Mouse (Mus musculus): Measurements from ENCODE around the gene Islr2. TPM values are rescaled to one million over a fixed set of nuclear protein-coding genes. Genes with fewer than 3 reads are reported as not detected.

Gene Islr2
- polyA plus RNA-seq, 1 experiment from 2014 or later, result 1.3 TPM

DNA sequence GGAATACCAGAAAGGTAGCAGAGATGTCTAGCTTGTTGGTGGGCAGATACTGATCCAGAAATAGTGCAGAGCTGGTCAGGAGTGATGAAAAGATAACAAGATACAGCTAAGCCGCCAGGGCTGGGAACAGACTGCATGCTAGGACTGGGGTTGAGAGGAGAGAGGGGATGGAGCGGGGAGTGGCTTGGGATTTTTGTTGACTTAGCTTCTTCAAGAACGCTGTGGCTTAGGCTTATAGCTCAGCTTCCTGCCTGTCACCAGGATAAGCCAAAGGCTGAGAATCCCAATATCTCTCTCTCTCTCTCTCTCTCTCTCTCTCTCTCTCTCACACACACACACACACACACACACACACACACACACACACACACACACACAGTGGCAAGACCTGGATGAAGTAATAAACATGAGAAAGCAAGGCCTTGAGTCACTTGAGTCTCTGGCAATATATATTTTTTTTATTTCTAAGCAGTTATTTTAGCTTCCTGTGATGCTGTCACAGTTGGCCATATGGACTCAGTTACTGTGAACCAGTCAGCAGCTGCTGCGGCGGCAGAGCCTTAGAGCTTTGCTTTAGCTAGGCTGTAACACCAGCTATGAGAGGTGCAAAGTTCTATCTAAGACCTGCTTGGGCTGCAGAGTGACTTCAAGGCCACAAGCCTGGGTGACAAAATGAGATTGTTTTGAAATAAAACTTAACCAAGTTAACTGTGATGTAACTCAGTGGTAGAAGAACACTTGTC lies 28.2 kb downstream of the Islr2 start:
- no peaks in the 10 kb centered on the region for H3K9me3 ChIP-seq
- H3K27me3 ChIP-seq (replicated peaks), result no peaks in the 10 kb centered on the region
- no peaks in the 10 kb centered on the region for H3K4me1 ChIP-seq (replicated peaks)
- no peaks in the 10 kb centered on the region for H3K36me3 ChIP-seq
- peak; percentile 63; the same call in 1 of the 2 replicates for ATAC-seq
- no peak overlapping the region for H3K4me2 ChIP-seq (replicated peaks)
- no peak overlapping the region for H3K4me3 ChIP-seq (replicated peaks)
- peak overlapping the region; percentile 40; the same call in 1 of the 2 replicates for H3K27ac ChIP-seq
- 29% methylated on average over 5 of the region's 5 CpGs for WGBS
- H3K9ac ChIP-seq, result no peak overlapping the region

DNA sequence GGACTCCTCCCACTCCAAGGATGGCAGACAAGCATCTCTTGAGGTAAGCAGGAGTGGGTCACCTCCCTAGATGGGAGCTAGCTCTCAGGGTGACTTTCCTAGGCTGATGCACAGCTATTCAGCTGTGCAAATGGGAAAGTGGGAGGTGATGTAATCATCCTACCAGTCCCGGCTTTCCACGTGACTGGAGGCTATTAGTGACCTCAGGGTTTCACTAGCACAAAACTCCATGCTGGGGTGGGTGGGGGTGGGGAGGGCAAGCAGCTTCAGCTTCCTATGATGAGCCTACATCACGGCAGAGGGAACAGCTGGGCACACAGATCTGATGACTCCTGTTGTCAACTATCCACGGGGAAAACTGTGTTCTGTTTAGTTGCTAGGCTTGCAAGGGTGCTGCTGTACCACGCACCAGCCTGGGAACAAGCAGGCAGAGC lies 29.3 kb downstream of the Islr2 start:
- Histone ChIP-seq H3K36me3 (no peaks in the 10 kb centered on the region), H3K27ac (no peak overlapping the region), H3K4me3 (replicated peaks) (no peak overlapping the region), H3K9me3 (no peaks in the 10 kb centered on the region), H3K4me1 (replicated peaks) (no peaks in the 10 kb centered on the region), H3K27me3 (replicated peaks) (no peaks in the 10 kb centered on the region), H3K9ac (no peak overlapping the region), H3K4me2 (replicated peaks) (no peak overlapping the region)
- peak; percentile 39; the same call in 1 of the 2 replicates for ATAC-seq
- 37% methylated on average over 5 of the region's 5 CpGs for WGBS

DNA sequence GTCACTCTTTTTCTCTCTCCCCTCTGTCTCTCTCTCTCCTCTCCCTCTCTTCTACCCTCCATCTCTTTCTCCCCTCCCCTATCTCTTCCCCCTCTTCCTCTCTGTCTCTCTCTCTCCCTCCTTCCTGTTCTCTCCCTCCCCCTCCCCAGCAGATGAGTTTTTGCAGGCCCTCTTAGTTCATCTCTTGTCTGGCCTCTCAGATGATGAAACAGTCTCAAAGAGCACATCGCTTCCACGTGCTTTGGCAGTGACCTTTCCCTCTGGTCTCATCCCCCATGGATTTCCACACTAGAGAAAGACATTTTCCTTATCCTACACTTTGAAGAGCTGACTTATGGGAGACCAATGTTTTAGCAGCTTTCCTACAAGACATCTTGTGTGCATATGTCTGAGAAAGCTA lies 31.3 kb downstream of the Islr2 start:
- no peaks in the 10 kb centered on the region for H3K27me3 ChIP-seq (replicated peaks)
- no peaks in the 10 kb centered on the region for H3K36me3 ChIP-seq
- H3K4me2 ChIP-seq (replicated peaks), result no peak overlapping the region
- H3K4me3 ChIP-seq (replicated peaks), result no peak overlapping the region
- H3K9ac ChIP-seq, result no peak overlapping the region
- peaks cover 4% of the 10 kb centered on the region; the same call in 1 of the 2 replicates for H3K4me1 ChIP-seq (replicated peaks)
- no peak overlapping the region for H3K27ac ChIP-seq
- no peak for ATAC-seq
- WGBS, result 55% methylated on average over 2 of the region's 2 CpGs
- H3K9me3 ChIP-seq, result no peaks in the 10 kb centered on the region

DNA sequence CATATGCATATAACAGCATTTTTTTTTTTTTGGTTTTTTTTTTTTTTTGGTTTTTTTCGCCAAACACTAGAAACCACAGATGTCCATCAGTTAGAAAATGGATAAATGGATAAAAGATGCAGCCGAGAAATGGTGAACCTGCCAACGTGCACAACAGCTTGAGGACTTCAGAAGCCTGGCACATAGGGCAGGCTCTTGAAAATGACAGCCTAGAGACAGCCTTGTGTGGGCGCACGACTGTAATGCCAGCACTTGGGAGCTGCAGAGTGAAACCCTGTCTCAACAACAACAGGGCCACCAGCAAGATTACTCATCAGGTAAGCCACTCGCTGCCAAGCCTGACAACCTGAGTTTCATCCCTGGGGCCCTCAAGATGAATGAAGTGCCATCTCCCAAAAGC lies 34.7 kb downstream of the Islr2 start:
- no peak for ATAC-seq
- WGBS, result 84% methylated on average over 6 of the region's 6 CpGs
- Histone ChIP-seq H3K9me3 (no peaks in the 10 kb centered on the region), H3K27ac (no peak overlapping the region), H3K9ac (no peak overlapping the region), H3K4me2 (replicated peaks) (no peak overlapping the region), H3K27me3 (replicated peaks) (no peaks in the 10 kb centered on the region), H3K4me1 (replicated peaks) (peaks cover 4% of the 10 kb centered on the region; the same call in 1 of the 2 replicates), H3K36me3 (no peaks in the 10 kb centered on the region), H3K4me3 (replicated peaks) (no peak overlapping the region)

DNA sequence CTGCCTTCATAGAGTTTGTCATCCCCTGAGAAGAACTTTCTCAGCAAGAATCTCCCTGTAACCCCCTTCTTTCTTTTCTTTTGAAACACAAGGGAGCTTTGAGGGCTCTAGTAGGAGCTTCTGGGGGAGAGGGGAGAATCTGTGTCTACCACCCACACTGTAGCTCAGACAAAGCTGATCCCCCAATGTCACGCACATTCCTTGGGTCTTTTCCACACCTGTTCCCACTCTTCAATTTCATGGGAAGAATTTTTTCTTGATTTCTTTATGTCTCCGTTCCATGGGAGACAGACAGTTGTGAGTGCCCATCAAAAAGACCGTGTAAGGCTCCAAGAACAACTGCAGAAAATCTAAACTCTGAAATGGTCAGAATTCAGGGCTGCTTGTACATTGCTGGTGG lies 35.2 kb downstream of the Islr2 start:
- H3K4me1 ChIP-seq (replicated peaks), result peaks cover 4% of the 10 kb centered on the region; the same call in 1 of the 2 replicates
- H3K27me3 ChIP-seq (replicated peaks), result no peaks in the 10 kb centered on the region
- H3K4me3 ChIP-seq (replicated peaks), result no peak overlapping the region
- no peaks in the 10 kb centered on the region for H3K9me3 ChIP-seq
- H3K27ac ChIP-seq, result no peak overlapping the region
- 64% methylated on average over 3 of the region's 3 CpGs for WGBS
- H3K36me3 ChIP-seq, result no peaks in the 10 kb centered on the region
- H3K4me2 ChIP-seq (replicated peaks), result no peak overlapping the region
- no peak overlapping the region for H3K9ac ChIP-seq
- ATAC-seq, result no peak

DNA sequence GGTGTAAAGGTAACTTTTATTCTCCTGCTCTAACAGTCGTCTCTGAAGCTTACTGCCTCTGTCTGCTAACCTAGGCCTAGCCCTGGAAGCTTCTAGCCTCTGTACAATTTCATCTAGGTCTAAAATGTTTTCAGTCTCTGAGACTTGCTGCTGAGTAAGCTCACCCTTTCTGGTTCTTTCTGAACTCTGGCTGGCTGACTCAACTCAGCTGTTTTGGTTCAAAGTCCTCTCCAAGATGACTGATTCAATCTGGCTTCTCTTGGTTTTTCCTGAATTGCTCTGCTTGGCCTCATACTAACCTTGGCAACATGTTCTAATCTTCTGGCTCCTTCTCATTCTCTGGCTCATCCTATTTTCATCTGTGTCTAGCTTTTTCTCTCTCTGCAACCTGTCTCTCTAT lies 38.3 kb downstream of the Islr2 start:
- no peak overlapping the region for H3K9ac ChIP-seq
- no peaks in the 10 kb centered on the region for H3K27me3 ChIP-seq (replicated peaks)
- peaks cover 4% of the 10 kb centered on the region; the same call in 1 of the 2 replicates for H3K4me1 ChIP-seq (replicated peaks)
- ATAC-seq, result no peak
- H3K9me3 ChIP-seq, result no peaks in the 10 kb centered on the region
- H3K36me3 ChIP-seq, result no peaks in the 10 kb centered on the region
- 80% methylated on average over 1 of the region's 1 CpGs for WGBS
- H3K4me3 ChIP-seq (replicated peaks), result no peak overlapping the region
- H3K4me2 ChIP-seq (replicated peaks), result no peak overlapping the region
- H3K27ac ChIP-seq, result no peak overlapping the region

DNA sequence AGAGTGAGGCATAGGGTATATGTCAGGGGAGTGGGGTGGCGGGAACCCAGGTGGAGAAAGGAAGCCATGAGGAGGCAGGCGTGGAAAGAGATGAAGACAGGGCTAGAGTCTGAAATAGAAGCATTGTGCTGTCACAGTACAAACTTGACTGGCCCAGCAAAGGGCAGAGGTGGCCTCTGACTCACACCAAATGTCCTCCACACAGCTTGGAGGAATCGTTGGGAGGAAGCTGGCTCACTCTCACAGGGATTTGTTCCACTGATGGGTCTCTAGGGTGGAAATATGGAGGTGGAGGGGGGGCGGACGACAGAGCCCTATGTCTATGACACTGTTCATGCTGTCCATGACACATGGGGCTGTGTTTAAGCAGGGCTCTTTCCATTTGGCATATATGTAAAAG lies 41.0 kb downstream of the Islr2 start:
- ATAC-seq, result no peak
- H3K9me3 ChIP-seq, result no peaks in the 10 kb centered on the region
- peaks cover 10% of the 10 kb centered on the region for H3K4me1 ChIP-seq (replicated peaks)
- no peak overlapping the region for H3K4me2 ChIP-seq (replicated peaks)
- no peak overlapping the region for H3K4me3 ChIP-seq (replicated peaks)
- no peak overlapping the region for H3K27ac ChIP-seq
- no peaks in the 10 kb centered on the region for H3K27me3 ChIP-seq (replicated peaks)
- no peaks in the 10 kb centered on the region for H3K36me3 ChIP-seq
- 78% methylated on average over 5 of the region's 5 CpGs for WGBS
- no peak overlapping the region for H3K9ac ChIP-seq

DNA sequence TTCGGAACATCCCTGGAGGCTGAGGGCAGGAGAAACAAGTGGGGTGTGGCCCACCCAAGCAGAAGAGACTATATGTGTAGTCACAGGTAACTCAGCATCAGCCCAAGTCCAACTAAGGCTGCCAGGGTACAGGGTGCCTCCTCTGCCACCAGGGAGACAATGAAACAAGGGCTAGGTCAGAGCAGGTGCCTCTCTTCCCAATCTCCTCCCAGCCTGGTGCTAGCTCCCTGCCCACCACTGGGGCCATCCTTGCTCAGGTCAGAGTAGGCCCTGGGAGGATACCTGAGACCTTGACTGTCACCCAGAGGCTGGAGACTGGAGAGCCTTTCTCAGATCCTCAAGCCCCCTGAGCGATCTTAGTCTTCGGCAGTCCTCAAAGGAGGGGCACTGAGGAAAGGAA lies 41.9 kb downstream of the Islr2 start:
- Histone ChIP-seq H3K4me1 (replicated peaks) (peaks cover 18% of the 10 kb centered on the region), H3K9me3 (no peaks in the 10 kb centered on the region), H3K9ac (no peak overlapping the region), H3K36me3 (no peaks in the 10 kb centered on the region), H3K27me3 (replicated peaks) (no peaks in the 10 kb centered on the region), H3K4me2 (replicated peaks) (no peak overlapping the region), H3K27ac (no peak overlapping the region), H3K4me3 (replicated peaks) (no peak overlapping the region)
- no peak for ATAC-seq
- WGBS, result 85% methylated on average over 3 of the region's 3 CpGs

DNA sequence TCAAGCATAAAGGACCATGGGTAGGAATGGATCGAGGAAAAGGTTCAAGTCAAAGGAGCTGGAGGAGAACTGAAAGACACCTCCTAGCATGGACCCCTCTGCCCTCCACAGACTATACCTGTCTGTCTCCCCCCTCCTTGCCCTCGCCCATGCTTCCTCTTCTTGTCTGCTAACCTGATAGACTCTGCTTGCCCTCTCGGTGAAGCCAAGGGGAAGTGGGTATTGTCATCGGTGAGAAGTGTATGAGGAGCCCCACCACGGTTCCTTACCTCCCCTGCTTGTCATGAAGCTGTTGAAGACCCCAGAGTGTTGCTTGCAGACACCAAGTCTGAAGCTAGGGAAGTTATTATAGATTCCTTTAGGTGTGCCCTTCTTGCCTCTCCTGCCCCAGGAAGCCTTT lies 43.8 kb downstream of the Islr2 start:
- H3K27me3 ChIP-seq (replicated peaks), result no peaks in the 10 kb centered on the region
- H3K4me1 ChIP-seq (replicated peaks), result peaks cover 33% of the 10 kb centered on the region

DNA sequence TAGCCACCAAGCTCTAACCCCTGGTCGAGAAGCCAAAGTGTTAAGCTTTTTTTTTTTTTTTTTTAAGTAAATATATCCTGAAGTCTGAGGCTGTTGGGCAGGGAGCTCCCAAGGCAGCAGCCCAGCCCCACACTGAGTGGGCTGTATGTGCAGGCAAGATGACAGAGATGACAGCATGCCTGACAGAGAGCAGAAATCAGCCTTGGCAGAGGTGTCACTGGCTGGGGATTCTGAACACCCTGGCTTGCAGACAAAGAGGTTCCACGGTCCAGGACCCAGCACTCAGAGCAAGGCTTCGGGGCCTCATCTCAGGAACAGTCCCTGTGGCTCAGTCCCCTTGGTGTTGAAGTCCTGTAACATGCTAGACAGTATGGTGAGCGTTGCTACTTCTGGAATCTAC lies 44.3 kb downstream of the Islr2 start:
- ATAC-seq, result no peak
- H3K9me3 ChIP-seq, result no peaks in the 10 kb centered on the region
- 23% methylated on average over 4 of the region's 4 CpGs for WGBS

More for the DNA sequence above, 43.8 kb downstream of the Islr2 start:
- Histone ChIP-seq H3K9ac (no peak overlapping the region), H3K27ac (peak overlapping the region; percentile 96), H3K36me3 (no peaks in the 10 kb centered on the region), H3K4me3 (replicated peaks) (no peak overlapping the region), H3K4me2 (replicated peaks) (peak overlapping the region; percentile 65; the same call in 1 of the 2 replicates), H3K9me3 (no peaks in the 10 kb centered on the region)
- 77% methylated on average over 5 of the region's 5 CpGs for WGBS
- ATAC-seq, result no peak

DNA sequence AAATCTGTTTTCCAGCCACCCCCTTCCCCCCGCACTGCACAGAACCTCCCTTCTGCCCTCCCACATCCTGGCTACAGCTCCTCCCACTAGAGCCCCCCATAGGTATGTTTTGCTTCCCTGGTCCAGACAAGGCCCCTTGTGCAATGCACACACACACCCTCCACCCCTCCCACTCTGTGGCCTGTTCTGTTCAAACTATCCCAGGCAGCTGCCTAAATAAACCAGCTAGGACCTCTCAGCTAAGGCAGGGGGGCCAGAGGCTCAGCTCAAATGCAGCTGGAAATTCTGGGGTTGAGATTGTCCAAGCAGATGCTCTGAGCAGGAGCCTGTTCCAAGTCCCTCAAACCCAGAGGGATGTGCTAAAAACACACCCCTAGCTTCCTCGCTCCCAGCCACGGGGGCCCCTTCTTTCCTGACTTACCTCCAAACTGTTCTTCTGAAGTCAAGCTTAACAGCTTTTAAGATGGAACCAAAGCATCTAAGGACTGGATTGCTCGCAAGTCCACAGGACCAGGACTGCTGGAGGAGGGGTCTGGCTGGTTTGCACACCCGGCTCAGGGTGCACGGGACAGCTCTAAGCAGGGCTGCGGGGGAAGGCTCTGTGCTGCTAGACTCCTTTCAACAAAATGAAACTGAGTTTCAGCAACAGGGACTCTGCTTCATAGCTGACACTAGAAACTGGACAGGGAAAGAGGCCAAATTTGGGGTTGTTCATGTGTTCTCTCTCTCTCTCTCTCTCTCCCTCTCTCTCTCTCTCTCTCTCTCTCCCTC lies 45.4 kb downstream of the Islr2 start:
- Histone ChIP-seq H3K4me3 (replicated peaks) (peak overlapping the region; percentile 37), H3K27ac (peak overlapping the region; percentile 96), H3K27me3 (replicated peaks) (no peaks in the 10 kb centered on the region), H3K4me1 (replicated peaks) (peaks cover 44% of the 10 kb centered on the region), H3K9me3 (no peaks in the 10 kb centered on the region), H3K4me2 (replicated peaks) (peak overlapping the region; percentile 65), H3K36me3 (no peaks in the 10 kb centered on the region), H3K9ac (peak overlapping the region; percentile 49)
- ATAC-seq, result peak; percentile 89
- 24% methylated on average over 7 of the region's 7 CpGs for WGBS

More for the DNA sequence above, 44.3 kb downstream of the Islr2 start:
- peak overlapping the region; percentile 96 for H3K27ac ChIP-seq
- H3K4me1 ChIP-seq (replicated peaks), result peaks cover 37% of the 10 kb centered on the region
- H3K4me2 ChIP-seq (replicated peaks), result peak overlapping the region; percentile 65
- no peak overlapping the region for H3K9ac ChIP-seq
- H3K27me3 ChIP-seq (replicated peaks), result no peaks in the 10 kb centered on the region
- H3K4me3 ChIP-seq (replicated peaks), result no peak overlapping the region
- no peaks in the 10 kb centered on the region for H3K36me3 ChIP-seq

DNA sequence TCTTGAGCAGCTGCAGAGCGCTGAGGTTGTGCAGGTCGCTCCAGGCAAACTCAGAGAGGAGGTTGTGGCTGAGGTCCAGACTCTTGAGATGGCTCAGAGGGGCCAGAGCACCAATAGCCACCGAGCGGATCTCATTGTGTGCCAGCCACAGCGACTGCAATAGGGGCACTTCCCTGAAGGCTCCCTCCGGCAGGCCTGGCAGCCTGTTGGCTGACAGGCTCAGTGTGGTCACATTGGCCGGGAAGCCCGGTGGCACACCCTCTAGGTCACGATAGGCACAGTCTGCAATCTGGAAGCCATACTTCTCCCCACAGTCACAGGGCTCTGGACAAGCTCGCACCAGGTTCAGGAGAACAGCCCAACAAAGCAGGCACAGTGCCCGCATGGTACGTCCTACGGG lies 46.3 kb downstream of the Islr2 start:
- no peaks in the 10 kb centered on the region for H3K9me3 ChIP-seq
- no peaks in the 10 kb centered on the region for H3K36me3 ChIP-seq
- H3K4me1 ChIP-seq (replicated peaks), result peaks cover 50% of the 10 kb centered on the region
- peak overlapping the region; percentile 37 for H3K4me3 ChIP-seq (replicated peaks)
- H3K27ac ChIP-seq, result peak overlapping the region; percentile 96
- no peaks in the 10 kb centered on the region for H3K27me3 ChIP-seq (replicated peaks)
- H3K4me2 ChIP-seq (replicated peaks), result peak overlapping the region; percentile 65
- 71% methylated on average over 13 of the region's 13 CpGs for WGBS
- peak overlapping the region; percentile 49 for H3K9ac ChIP-seq
- ATAC-seq, result no peak
